Mouse (Mus musculus) spleen, adult 2 months (tissue): ENCODE data around the gene Itga9.

Experiments
- CTCF ChIP-seq: fragments of 200-500 bp; IDR thresholded peaks from 2 replicates; pipeline ENCODE4 v1.5.1; 2011; ENCODE audit warnings: mild to moderate bottlenecking, inconsistent platforms; ENCODE audit not compliant: insufficient read depth, insufficient read length, insufficient replicate concordance; ENCODE audit errors: extremely low read depth
- POLR2A ChIP-seq: fragments of 200-500 bp; IDR thresholded peaks from 2 replicates; pipeline ENCODE4 v1.6.1; 2011; ENCODE audit warnings: low read depth, low read length, inconsistent platforms

GRCm38 (mm10) chr9:118693256-118693655, 86.8 kb downstream of the Itga9 start:
- TF ChIP-seq CTCF (no peak), POLR2A (no peak)
